In genomic region chr6:84640324-84641061, GRCm38 (mm10) we compare ENCODE assay signal across 9 mouse cellular contexts. TPM values are rescaled to one million over a fixed set of nuclear protein-coding genes. Genes with fewer than 3 reads are reported as not detected.
DNase-seq lines count a peak whose midpoint lies in the region; ATAC-seq and TF ChIP-seq lines count a peak whose summit lies in the region.
"Had no signal": no experiment of that assay in that cellular context is flagged by ENCODE, and none has a peak within 500 bp of the region (broad histone marks: within the 10 kb centered on the region; RNA-seq: fewer than 3 reads in every experiment).

No protein-coding gene starts in this region.

- peak; percentile 77 for ATAC-seq in heart, postnatal 0 days (ENCODE audit: insufficient read depth, low read depth)
- no peak for ATAC-seq in limb, embryonic 12.5 days (ENCODE audit: insufficient number of reproducible peaks, insufficient read depth, low FRiP score, low TSS enrichment, low read depth)

- no peak overlapping the region for H3K4me2 ChIP-seq in heart, postnatal 0 days (ENCODE audit: low read depth, low read length)
- no peak overlapping the region for H3K4me2 ChIP-seq in limb, embryonic 12.5 days

- H3K4me1 ChIP-seq in heart, postnatal 0 days (ENCODE audit: control insufficient read depth, insufficient read depth) = peaks cover 31% of the 10 kb centered on the region
- peaks cover 8% of the 10 kb centered on the region for H3K4me1 ChIP-seq in limb, embryonic 12.5 days (replicated peaks)

- WGBS in heart, postnatal 0 days = 27% methylated on average over 9 of the region's 9 CpGs
- 45% methylated on average over 9 of the region's 9 CpGs for WGBS in limb, embryonic 12.5 days

- no peaks in the 10 kb centered on the region for H3K27me3 ChIP-seq in heart, postnatal 0 days (ENCODE audit: control insufficient read depth, insufficient read depth, low read length)
- no peaks in the 10 kb centered on the region for H3K27me3 ChIP-seq in limb, embryonic 12.5 days

- no peaks in the 10 kb centered on the region for H3K9me3 ChIP-seq in heart, postnatal 0 days (replicated peaks; ENCODE audit: control insufficient read depth, low read length)
- no peaks in the 10 kb centered on the region for H3K9me3 ChIP-seq in limb, embryonic 12.5 days
- H3K9me3 ChIP-seq: G1E had no signal

- DNase-seq in urinary bladder, adult 18-20 months (ENCODE audit: low spot score in 2 of 2) = peak; percentile 11 to 23
- DNase-seq in urinary bladder, adult 2 months (ENCODE audit: low spot score) = no peak
- DNase-seq in heart, postnatal 0 days (ENCODE audit: low spot score) = peak; percentile 7
- DNase-seq in retina, postnatal 1 day = peak; percentile 64
- no peak for DNase-seq in layer of hippocampus, postnatal 10 days (ENCODE audit: low spot score in 2 of 2)
- no peak for DNase-seq in thymus, postnatal 14 days
- DNase-seq in spleen, adult 12 weeks (ENCODE audit: low spot score) = no peak

- no peak overlapping the region for H3K27ac ChIP-seq in heart, postnatal 0 days (ENCODE audit: low read depth)
- 0 out of 2 replicates have a peak overlapping the region, but pooled peaks have one; percentile 25 for H3K27ac ChIP-seq in limb, embryonic 12.5 days

- TF ChIP-seq CTCF in heart, postnatal 0 days (IDR thresholded peaks at IDR 0.05; ENCODE audit: low read depth) = no peak

- TF ChIP-seq EP300 in heart, postnatal 0 days (IDR thresholded peaks at IDR 0.05; ENCODE audit: low read depth) = no peak

- H3K36me3 ChIP-seq in heart, postnatal 0 days (replicated peaks; ENCODE audit: control insufficient read depth, insufficient read depth, low read length) = no peaks in the 10 kb centered on the region
- H3K36me3 ChIP-seq in limb, embryonic 12.5 days = no peaks in the 10 kb centered on the region
- H3K36me3 ChIP-seq: G1E had no signal

- H3K4me3 ChIP-seq in heart, postnatal 0 days (ENCODE audit: low read depth, low read length) = no peak overlapping the region
- H3K4me3 ChIP-seq in limb, embryonic 12.5 days (replicated peaks) = no peak overlapping the region

- H3K9ac ChIP-seq in heart, postnatal 0 days (replicated peaks; ENCODE audit: low read depth, low read length) = no peak overlapping the region
- H3K9ac ChIP-seq in limb, embryonic 12.5 days (replicated peaks) = no peak overlapping the region

RNA-seq across cellular contexts. Expression of gene Cyp26b1, which starts 46.8 kb away (rescaled TPM):
- polyA plus RNA-seq in urinary bladder, adult 2 months (2012; rRNA removed) = 2.3 and 3.7 TPM in 2 replicates
- total RNA-seq in heart, postnatal 0 days (2014; rRNA removed; ENCODE audit: low replicate concordance) = 2.9 TPM in 1 of 2 replicates, not detected in the other
- 0.40 and 0.46 TPM in 2 replicates for polyA plus RNA-seq in heart, postnatal 0 days (2015; fragmentation: Nextera tagmentation; extraction: Ambion mirVana)
- polyA plus RNA-seq in limb, embryonic 12.5 days (2016; fragmentation: Nextera tagmentation; extraction: Ambion mirVana) = 44.8 and 45.4 TPM in 2 replicates
- total RNA-seq in layer of hippocampus, postnatal 10 days (2021) = 10 to 100 TPM; 30.9 to 31.0 TPM

Comparison
In these comparisons a context has a peak if more than half of its experiments do, and no peak if none do; other contexts are left out.
1. DNase-seq: peak in urinary bladder, adult 18-20 months (2 of 2), heart, postnatal 0 days (single experiment) and retina, postnatal 1 day (single experiment); none in urinary bladder, adult 2 months (single experiment), layer of hippocampus, postnatal 10 days (0 of 2), thymus, postnatal 14 days (single experiment) and spleen, adult 12 weeks (single experiment).